22 mouse cellular contexts compared by ENCODE assay signal in genomic region chr16:5011285-5011684, GRCm38 (mm10). TPM values are rescaled to one million over a fixed set of nuclear protein-coding genes. Genes with fewer than 3 reads are reported as not detected.
A peak's percentile ranks its signal among the peaks of the same experiment; 100 is the strongest.
DNase-seq lines count a peak whose midpoint lies in the region; ATAC-seq and TF ChIP-seq lines count a peak whose summit lies in the region.
"Had no signal": no experiment of that assay in that cellular context is flagged by ENCODE, and none has a peak within 500 bp of the region (broad histone marks: within the 10 kb centered on the region; RNA-seq: fewer than 3 reads in every experiment).

No protein-coding gene starts in this region.

- no peak overlapping the region for H3K9ac ChIP-seq in liver, embryonic 12.5 days
- H3K9ac ChIP-seq in liver, embryonic 11.5 days (ENCODE audit: low read depth, low read length): no peak overlapping the region

- no peaks in the 10 kb centered on the region for H3K9me3 ChIP-seq in liver, embryonic 12.5 days (replicated peaks)
- H3K9me3 ChIP-seq in liver, embryonic 11.5 days (ENCODE audit: control insufficient read depth, low read length): no peaks in the 10 kb centered on the region
- H3K9me3 ChIP-seq in megakaryocyte, embryonic 14.5 days: no peaks in the 10 kb centered on the region
- H3K9me3 ChIP-seq: forebrain, embryonic 15.5 days; hindbrain, embryonic 15.5 days; limb, embryonic 10.5 days had no signal

- H3K4me3 ChIP-seq in liver, embryonic 12.5 days: no peak overlapping the region
- no peak overlapping the region for H3K4me3 ChIP-seq in liver, embryonic 11.5 days (ENCODE audit: low read depth, low read length)
- peak overlapping the region; percentile 21; the same call in 1 of the 2 replicates for H3K4me3 ChIP-seq in bone marrow macrophage, adult 2 months (ENCODE audit: insufficient read depth, low read length)
- peak overlapping the region; percentile 39 for H3K4me3 ChIP-seq in megakaryocyte, embryonic 14.5 days (replicated peaks)
- H3K4me3 ChIP-seq: heart, adult 2 months; limb, embryonic 10.5 days had no signal

- peaks cover 50% of the 10 kb centered on the region for H3K4me1 ChIP-seq in liver, embryonic 12.5 days
- peaks cover 17% of the 10 kb centered on the region for H3K4me1 ChIP-seq in liver, embryonic 11.5 days (replicated peaks; ENCODE audit: control insufficient read depth, insufficient read depth, low read length)
- H3K4me1 ChIP-seq in bone marrow macrophage, adult 2 months (ENCODE audit: control insufficient read depth, insufficient read depth, low read length): peaks cover 28% of the 10 kb centered on the region
- peaks cover 39% of the 10 kb centered on the region for H3K4me1 ChIP-seq in megakaryocyte, embryonic 14.5 days

- no peak for TF ChIP-seq CTCF in bone marrow macrophage, adult 2 months (IDR thresholded peaks at IDR 0.05; ENCODE audit: low read depth, low read length)

- no peak overlapping the region for H3K27ac ChIP-seq in liver, embryonic 12.5 days
- H3K27ac ChIP-seq in liver, embryonic 11.5 days (ENCODE audit: low read depth, low read length): no peak overlapping the region
- H3K27ac ChIP-seq in bone marrow macrophage, adult 2 months (ENCODE audit: insufficient read depth, low read depth, low read length): peak overlapping the region; percentile 83
- H3K27ac ChIP-seq: forebrain, embryonic 15.5 days; heart, adult 2 months; hindbrain, embryonic 15.5 days; limb, embryonic 10.5 days had no signal

- no peak for TF ChIP-seq POLR2A in bone marrow macrophage, adult 2 months (IDR thresholded peaks at IDR 0.05; ENCODE audit: borderline replicate concordance, low read depth, low read length)

- peak overlapping the region; percentile 91 for H3K4me2 ChIP-seq in liver, embryonic 12.5 days
- no peak overlapping the region for H3K4me2 ChIP-seq in liver, embryonic 11.5 days
- H3K4me2 ChIP-seq: forebrain, embryonic 15.5 days had no signal

- no peak for ATAC-seq in liver, embryonic 12.5 days
- ATAC-seq in liver, embryonic 11.5 days (replicated peaks; ENCODE audit: low FRiP score): no peak
- ATAC-seq: activated CD4-positive, CD25-positive, alpha-beta regulatory T cell, adult 4 months; forebrain, embryonic 15.5 days had no signal

- H3K36me3 ChIP-seq in liver, embryonic 12.5 days: peaks cover 36% of the 10 kb centered on the region
- peaks cover 8% of the 10 kb centered on the region for H3K36me3 ChIP-seq in liver, embryonic 11.5 days (ENCODE audit: control insufficient read depth, insufficient read depth, low read length)
- peaks cover 51% of the 10 kb centered on the region for H3K36me3 ChIP-seq in megakaryocyte, embryonic 14.5 days (replicated peaks; ENCODE audit: low read length)
- H3K36me3 ChIP-seq in splenic B cell, adult 2 months (ENCODE audit: control insufficient read depth, insufficient read depth, low read length, poor library complexity, severe bottlenecking): peaks cover 1% of the 10 kb centered on the region

- H3K27me3 ChIP-seq in liver, embryonic 12.5 days (replicated peaks): peaks cover 20% of the 10 kb centered on the region; the same call in 1 of the 2 replicates
- H3K27me3 ChIP-seq in liver, embryonic 11.5 days (replicated peaks; ENCODE audit: control insufficient read depth, insufficient read depth, low read length): no peaks in the 10 kb centered on the region
- H3K27me3 ChIP-seq in megakaryocyte, embryonic 14.5 days (replicated peaks): no peaks in the 10 kb centered on the region
- H3K27me3 ChIP-seq in splenic B cell, adult 2 months (ENCODE audit: control insufficient read depth, insufficient read depth, low read length, poor library complexity, severe bottlenecking): no peaks in the 10 kb centered on the region
- H3K27me3 ChIP-seq: forebrain, embryonic 15.5 days; hindbrain, embryonic 15.5 days had no signal

- WGBS in liver, embryonic 12.5 days (ENCODE audit: insufficient replicate concordance): 50% methylated on average over 7 of the region's 7 CpGs
- 57% methylated on average over 7 of the region's 7 CpGs for WGBS in liver, embryonic 11.5 days

- no peak for DNase-seq in liver, embryonic 11.5 days (ENCODE audit: low spot score)
- peak; percentile 88 for DNase-seq in splenic B cell, adult 2 months (ENCODE audit: low read depth, low spot score)
- DNase-seq in embryo, embryonic 9.5 days (ENCODE audit: extremely low spot score): no peak
- DNase-seq in Muller cell, postnatal 12 days (ENCODE audit: inconsistent ontology term): no peak
- DNase-seq: kidney, adult 11 months; kidney, postnatal 36 days; layer of hippocampus, postnatal 36 days; lung, adult 18-20 months; lung, postnatal 36 days; midbrain, embryonic 14.5 days; right cerebral cortex, postnatal 14 days had no signal

RNA-seq across cellular contexts. Expression of gene Rogdi, which starts 2.1 kb away (rescaled TPM):
- 42.3 and 43.2 TPM in 2 replicates for polyA plus RNA-seq in liver, embryonic 12.5 days (2016; fragmentation: Nextera tagmentation; extraction: Ambion mirVana)
- polyA plus RNA-seq in liver, embryonic 11.5 days (2014; fragmentation: Nextera tagmentation; extraction: Ambion mirVana): 65.2 and 65.9 TPM in 2 replicates
- polyA plus RNA-seq in bone marrow macrophage, adult 2 months (2012; ENCODE audit: insufficient read depth, insufficient read length, missing spikeins): 72.5 and 76.6 TPM in 2 replicates
- 34.2 and 52.7 TPM in 2 replicates for polyA plus RNA-seq in megakaryocyte, embryonic 14.5 days (2012; ENCODE audit: insufficient read depth, low replicate concordance)

RNA-seq across cellular contexts. Expression of gene Smim22, which starts 4.2 kb away (rescaled TPM):
- polyA plus RNA-seq in liver, embryonic 12.5 days (2016; fragmentation: Nextera tagmentation; extraction: Ambion mirVana): 5.7 and 6.9 TPM in 2 replicates
- 4.3 and 4.8 TPM in 2 replicates for polyA plus RNA-seq in liver, embryonic 11.5 days (2014; fragmentation: Nextera tagmentation; extraction: Ambion mirVana)
- polyA plus RNA-seq in bone marrow macrophage, adult 2 months (2012; ENCODE audit: insufficient read depth, insufficient read length, missing spikeins): not detected in 2 replicates
- not detected in 2 replicates for polyA plus RNA-seq in megakaryocyte, embryonic 14.5 days (2012; ENCODE audit: insufficient read depth, low replicate concordance)
- polyA plus RNA-seq: activated CD4-positive, CD25-positive, alpha-beta regulatory T cell, adult 4 months; midbrain, embryonic 14.5 days; neural tube, embryonic 11.5 days had no signal

RNA-seq across cellular contexts. Expression of gene Sept12, which starts 13.6 kb away (rescaled TPM):
- polyA plus RNA-seq in liver, embryonic 12.5 days (2016; fragmentation: Nextera tagmentation; extraction: Ambion mirVana): 0.11 TPM in 1 of 2 replicates, not detected in the other
- not detected in 2 replicates for polyA plus RNA-seq in liver, embryonic 11.5 days (2014; fragmentation: Nextera tagmentation; extraction: Ambion mirVana)
- polyA plus RNA-seq in bone marrow macrophage, adult 2 months (2012; ENCODE audit: insufficient read depth, insufficient read length, missing spikeins): not detected in 2 replicates
- not detected in 2 replicates for polyA plus RNA-seq in megakaryocyte, embryonic 14.5 days (2012; ENCODE audit: insufficient read depth, low replicate concordance)
- polyA plus RNA-seq: activated CD4-positive, CD25-positive, alpha-beta regulatory T cell, adult 4 months; brain, embryonic 14.5 days; forebrain, embryonic 15.5 days; heart, postnatal 0 days; hindbrain, embryonic 15.5 days; limb, embryonic 10.5 days; midbrain, embryonic 14.5 days; neural tube, embryonic 11.5 days had no signal

RNA-seq across cellular contexts. Expression of gene Glyr1, which starts 38.4 kb away (rescaled TPM):
- 67.7 and 69.6 TPM in 2 replicates for polyA plus RNA-seq in liver, embryonic 12.5 days (2016; fragmentation: Nextera tagmentation; extraction: Ambion mirVana)
- 84.8 and 96.2 TPM in 2 replicates for polyA plus RNA-seq in liver, embryonic 11.5 days (2014; fragmentation: Nextera tagmentation; extraction: Ambion mirVana)
- polyA plus RNA-seq in bone marrow macrophage, adult 2 months (2012; ENCODE audit: insufficient read depth, insufficient read length, missing spikeins): 84.0 and 94.6 TPM in 2 replicates
- polyA plus RNA-seq in megakaryocyte, embryonic 14.5 days (2012; ENCODE audit: insufficient read depth, low replicate concordance): 4.3 and 10.9 TPM in 2 replicates

RNA-seq across cellular contexts. Expression of gene Ubn1, which starts 38.6 kb away (rescaled TPM):
- polyA plus RNA-seq in liver, embryonic 12.5 days (2016; fragmentation: Nextera tagmentation; extraction: Ambion mirVana): 13.8 and 15.2 TPM in 2 replicates
- polyA plus RNA-seq in liver, embryonic 11.5 days (2014; fragmentation: Nextera tagmentation; extraction: Ambion mirVana): 17.2 and 19.2 TPM in 2 replicates
- 35.1 and 37.6 TPM in 2 replicates for polyA plus RNA-seq in bone marrow macrophage, adult 2 months (2012; ENCODE audit: insufficient read depth, insufficient read length, missing spikeins)
- 8.9 and 11.3 TPM in 2 replicates for polyA plus RNA-seq in megakaryocyte, embryonic 14.5 days (2012; ENCODE audit: insufficient read depth, low replicate concordance)

Comparison
In these comparisons a context has a peak if more than half of its experiments do, and no peak if none do; other contexts are left out.
1. H3K4me3 ChIP-seq: peak in bone marrow macrophage, adult 2 months (single experiment) and megakaryocyte, embryonic 14.5 days (single experiment); none in liver, embryonic 12.5 days (single experiment) and liver, embryonic 11.5 days (single experiment).